21 mouse cellular contexts compared by ENCODE assay signal in the genomic region with DNA sequence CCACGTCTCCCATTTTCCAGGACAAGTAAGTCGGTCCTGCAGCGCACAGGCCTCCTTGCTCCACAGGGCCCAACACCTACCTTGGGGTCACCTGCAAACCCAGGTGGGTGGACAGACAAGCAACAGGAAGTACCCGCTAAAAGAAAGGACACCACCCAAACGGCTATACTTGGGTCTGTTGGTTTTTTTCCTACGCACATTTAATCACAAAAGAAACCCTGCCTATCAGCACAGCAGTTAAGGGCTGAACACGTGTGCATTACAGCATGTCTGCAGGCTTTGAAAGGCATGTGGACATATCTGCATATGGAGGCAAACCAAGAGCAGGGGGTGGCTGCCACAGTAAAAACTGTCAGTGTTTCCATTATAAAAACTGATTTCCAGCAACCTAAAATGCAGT.
"Had no signal": no experiment of that assay in that cellular context is flagged by ENCODE, and none has a peak within 500 bp of the region (broad histone marks: within the 10 kb centered on the region; RNA-seq: fewer than 3 reads in every experiment).

No protein-coding gene starts in this region.

- H3K36me3 ChIP-seq: intestine, embryonic 15.5 days; kidney, embryonic 15.5 days; liver, embryonic 15.5 days; lung, embryonic 15.5 days; neural tube, embryonic 12.5 days; neural tube, embryonic 15.5 days had no signal

- H3K4me3 ChIP-seq: intestine, embryonic 15.5 days; kidney, embryonic 15.5 days; left cerebral cortex, adult 2 months; liver, embryonic 15.5 days; lung, embryonic 15.5 days; neural tube, embryonic 12.5 days; neural tube, embryonic 15.5 days had no signal

- H3K9ac ChIP-seq: intestine, embryonic 15.5 days; kidney, embryonic 15.5 days; liver, embryonic 15.5 days; lung, embryonic 15.5 days; neural tube, embryonic 12.5 days; neural tube, embryonic 15.5 days had no signal

- DNase-seq: kidney, adult 11 months; kidney, adult 8-10 months; kidney, postnatal 10 days; kidney, postnatal 36 days; layer of hippocampus, postnatal 36 days; lung, adult 18-20 months; lung, postnatal 10 days; lung, postnatal 36 days; right cerebral cortex, adult 18-20 months; right cerebral cortex, postnatal 25 days; thymus, adult 2 months; thymus, postnatal 14 days; thymus, postnatal 4 days had no signal

- H3K4me2 ChIP-seq: intestine, embryonic 15.5 days; kidney, embryonic 15.5 days; liver, embryonic 11.5 days; liver, embryonic 15.5 days; lung, embryonic 15.5 days; neural tube, embryonic 12.5 days; neural tube, embryonic 15.5 days had no signal

- H3K9me3 ChIP-seq: intestine, embryonic 15.5 days; kidney, embryonic 15.5 days; liver, embryonic 15.5 days; lung, embryonic 15.5 days; neural tube, embryonic 12.5 days; neural tube, embryonic 15.5 days had no signal

- ATAC-seq: intestine, embryonic 15.5 days had no signal

- H3K27ac ChIP-seq: intestine, embryonic 15.5 days; kidney, embryonic 15.5 days; left cerebral cortex, adult 2 months; liver, embryonic 15.5 days; lung, embryonic 15.5 days; neural tube, embryonic 12.5 days; neural tube, embryonic 15.5 days had no signal
